Mouse (Mus musculus) retina, embryonic 14.5 days (tissue): ENCODE results near the gene Ptms.
"Not testable (repeated sequence)": the region's sequence is repeated elsewhere in the genome, so short reads cannot be mapped to it uniquely, and the experiment has no call there.

Source experiments
- DNase-seq: peaks from one replicate; pipeline ENCODE4 v3.0.0-alpha.2; 2015; ENCODE audit warnings: low spot score

Ptms gene

GRCm38 (mm10) chr6:124904161-124904981, 15.5 kb downstream of the Ptms start:
- DNase-seq, result peak; percentile 87

GRCm38 (mm10) chr6:124903580-124904151, 16.2 kb downstream of the Ptms start:
- DNase-seq, result peak; percentile 97

GRCm38 (mm10) chr6:124901851-124902250, 18.1 kb downstream of the Ptms start:
- no peak for DNase-seq

- DNase-seq, result no peak
These were observed 19.0 kb downstream of the Ptms start for GRCm38 (mm10) chr6:124900801-124901480.

- peak; percentile 45 for DNase-seq
These were observed 19.7 kb downstream of the Ptms start for GRCm38 (mm10) chr6:124900056-124900800.

GRCm38 (mm10) chr6:124898359-124898758, 21.5 kb downstream of the Ptms start:
- DNase-seq, result no peak

- DNase-seq, result not testable (repeated sequence)
These were observed 25.8 kb downstream of the Ptms start for GRCm38 (mm10) chr6:124894113-124894512.

- no peak for DNase-seq
These were observed 28.9 kb downstream of the Ptms start for GRCm38 (mm10) chr6:124890997-124891396.

GRCm38 (mm10) chr6:124888555-124889125, 31.3 kb downstream of the Ptms start:
- no peak for DNase-seq

- no peak for DNase-seq
These were observed 31.9 kb downstream of the Ptms start, which contains the start of gene Cd4 for GRCm38 (mm10) chr6:124887986-124888385. Cd4 (minus strand) TSS chr6:124888221.

GRCm38 (mm10) chr6:124885956-124886381, 33.9 kb downstream of the Ptms start:
- no peak for DNase-seq

- DNase-seq, result no peak
These were observed 35.0 kb downstream of the Ptms start for GRCm38 (mm10) chr6:124884714-124885500.

GRCm38 (mm10) chr6:124883351-124883750, 36.6 kb downstream of the Ptms start:
- DNase-seq, result peak; percentile 20

- no peak for DNase-seq
These were observed 38.1 kb downstream of the Ptms start for GRCm38 (mm10) chr6:124881821-124882220.

- DNase-seq, result no peak
These were observed 40.5 kb downstream of the Ptms start for GRCm38 (mm10) chr6:124879390-124879789.

GRCm38 (mm10) chr6:124874348-124874747, 45.6 kb downstream of the Ptms start:
- no peak for DNase-seq

- DNase-seq, result no peak
These were observed 53.3 kb downstream of the Ptms start for GRCm38 (mm10) chr6:124866560-124866959.

GRCm38 (mm10) chr6:124865766-124866362, 54.0 kb downstream of the Ptms start:
- no peak for DNase-seq
